In genomic region chr1:120753406-120753805, GRCm38 (mm10) we compare ENCODE assay signal across 23 mouse cellular contexts.
DNase-seq lines count a peak whose midpoint lies in the region; ATAC-seq and TF ChIP-seq lines count a peak whose summit lies in the region.
"Had no signal": no experiment of that assay in that cellular context is flagged by ENCODE, and none has a peak within 500 bp of the region (broad histone marks: within the 10 kb centered on the region; RNA-seq: fewer than 3 reads in every experiment).

No protein-coding gene starts in this region.

- no peak overlapping the region for H3K4me3 ChIP-seq in limb, embryonic 14.5 days (replicated peaks; ENCODE audit: low read length)
- H3K4me3 ChIP-seq in limb, embryonic 10.5 days: no peak overlapping the region
- no peak overlapping the region for H3K4me3 ChIP-seq in limb, embryonic 15.5 days

- H3K4me2 ChIP-seq in limb, embryonic 14.5 days (replicated peaks; ENCODE audit: low read depth, low read length, severe bottlenecking): no peak overlapping the region
- H3K4me2 ChIP-seq in limb, embryonic 15.5 days: no peak overlapping the region

- 84% methylated on average over 1 of the region's 1 CpGs for WGBS in limb, embryonic 14.5 days
- 100% methylated on average over 1 of the region's 1 CpGs for WGBS in limb, embryonic 10.5 days
- 80% methylated on average over 1 of the region's 1 CpGs for WGBS in limb, embryonic 15.5 days

- H3K9me3 ChIP-seq in limb, embryonic 14.5 days (ENCODE audit: control insufficient read depth, low read length): no peaks in the 10 kb centered on the region
- no peaks in the 10 kb centered on the region for H3K9me3 ChIP-seq in limb, embryonic 10.5 days (replicated peaks)
- no peaks in the 10 kb centered on the region for H3K9me3 ChIP-seq in limb, embryonic 15.5 days

- 0 out of 2 replicates have a peak overlapping the region, but pooled peaks have one; percentile 14 for H3K27ac ChIP-seq in limb, embryonic 14.5 days (replicated peaks; ENCODE audit: low read depth, low read length)
- H3K27ac ChIP-seq in limb, embryonic 10.5 days: no peak overlapping the region
- H3K27ac ChIP-seq in limb, embryonic 15.5 days: 0 out of 2 replicates have a peak overlapping the region, but pooled peaks have one; percentile 14

- no peak overlapping the region for H3K9ac ChIP-seq in limb, embryonic 14.5 days (ENCODE audit: low read depth, low read length, severe bottlenecking)
- H3K9ac ChIP-seq in limb, embryonic 15.5 days: no peak overlapping the region

- no peak for ATAC-seq in limb, embryonic 14.5 days (ENCODE audit: low FRiP score, low read depth)
- ATAC-seq in limb, embryonic 15.5 days (ENCODE audit: insufficient number of reproducible peaks, low FRiP score, low TSS enrichment, low read depth): no peak
- ATAC-seq: activated CD4-positive, CD25-positive, alpha-beta regulatory T cell, adult 4 months; CD4-positive, CD25-positive, alpha-beta regulatory T cell, adult 4 months; Patski had no signal

- H3K4me1 ChIP-seq in limb, embryonic 14.5 days (ENCODE audit: control insufficient read depth, insufficient read depth, low read length): peaks cover 29% of the 10 kb centered on the region
- peaks cover 36% of the 10 kb centered on the region for H3K4me1 ChIP-seq in limb, embryonic 10.5 days
- H3K4me1 ChIP-seq in limb, embryonic 15.5 days: peaks cover 34% of the 10 kb centered on the region

- no peaks in the 10 kb centered on the region for H3K27me3 ChIP-seq in limb, embryonic 14.5 days (ENCODE audit: control insufficient read depth, insufficient read depth, low read length)
- H3K27me3 ChIP-seq in limb, embryonic 10.5 days (ENCODE audit: low read depth, poor library complexity, severe bottlenecking): peaks cover 28% of the 10 kb centered on the region
- no peaks in the 10 kb centered on the region for H3K27me3 ChIP-seq in limb, embryonic 15.5 days
- H3K27me3 ChIP-seq: CH12.LX, Patski had no signal

- TF ChIP-seq POLR2A in limb, embryonic 14.5 days (IDR thresholded peaks at IDR 0.05; ENCODE audit: borderline replicate concordance, extremely low read depth, insufficient read depth, insufficient read length): no peak

- intact Hi-C loops in heart, postnatal 14 days (cut with DNase I): no loop called here

- no peaks in the 10 kb centered on the region for H3K36me3 ChIP-seq in limb, embryonic 14.5 days (ENCODE audit: control insufficient read depth, insufficient read depth, low read length)
- no peaks in the 10 kb centered on the region for H3K36me3 ChIP-seq in limb, embryonic 10.5 days
- H3K36me3 ChIP-seq in limb, embryonic 15.5 days: no peaks in the 10 kb centered on the region
- H3K36me3 ChIP-seq: G1E had no signal

- peak; percentile 64 for DNase-seq in heart, adult 11 months
- no peak for DNase-seq in heart, postnatal 14 days
- DNase-seq in limb, embryonic 14.5 days (ENCODE audit: low spot score): no peak
- no peak for DNase-seq in limb, embryonic 10.5 days (ENCODE audit: low spot score)
- peak; percentile 64 for DNase-seq in Muller cell, postnatal 12 days (ENCODE audit: inconsistent ontology term)
- DNase-seq in spleen, adult 12 weeks (ENCODE audit: low spot score): no peak
- no peak for DNase-seq in cerebellum, adult 9-11 months
- DNase-seq: adrenal gland, adult 2 months; adrenal gland, adult 8-10 months; adrenal gland, postnatal 10 days; adrenal gland, postnatal 14 days; adrenal gland, postnatal 25 days; adrenal gland, postnatal 36 days; B cell, adult 2 months; cerebellum, adult 11 months; cerebellum, adult 11-12 months; cerebellum, adult 18-20 months had no signal

Comparison
In these comparisons a context has a peak if more than half of its experiments do, and no peak if none do; other contexts are left out.
1. DNase-seq: peak in heart, adult 11 months (single experiment) and Muller cell, postnatal 12 days (single experiment); none in heart, postnatal 14 days (0 of 2), limb, embryonic 14.5 days (single experiment), limb, embryonic 10.5 days (single experiment), spleen, adult 12 weeks (single experiment) and cerebellum, adult 9-11 months (single experiment).